Mouse (Mus musculus) small intestine, adult 2 months (tissue): ENCODE measurements around the gene P2rx7. TPM values are rescaled to one million over a fixed set of nuclear protein-coding genes. Genes with fewer than 3 reads are reported as not detected.

ENCODE experiments used
- H3K27ac ChIP-seq: fragments of 200-500 bp; 2 replicates; pipeline ENCODE4 v1.5.1; 2012; ENCODE audit warnings: low read depth, low read length, control low read depth, inconsistent platforms; ENCODE audit not compliant: insufficient read depth
- H3K27me3 ChIP-seq: fragments of 200-500 bp; 2 replicates; pipeline ENCODE4 v1.6.1; 2012; ENCODE audit warnings: mild to moderate bottlenecking, moderate library complexity, low read length, inconsistent platforms; ENCODE audit not compliant: control insufficient read depth, insufficient read depth
- H3K36me3 ChIP-seq: fragments of 200-500 bp; 2 replicates; pipeline ENCODE4 v1.6.1; 2012; ENCODE audit warnings: mild to moderate bottlenecking, low read length, control low read depth, inconsistent platforms; ENCODE audit not compliant: control insufficient read depth, insufficient read depth
- H3K4me1 ChIP-seq: fragments of 200-500 bp; 2 replicates; pipeline ENCODE4 v1.6.1; 2012; ENCODE audit warnings: low read length, inconsistent platforms, mixed read lengths; ENCODE audit not compliant: control insufficient read depth, insufficient read depth, insufficient read length
- H3K4me3 ChIP-seq: fragments of 200-500 bp; 2 replicates; pipeline ENCODE4 v1.5.1; 2012; ENCODE audit warnings: low read depth, mild to moderate bottlenecking, control low read depth, inconsistent platforms, low read length, moderate library complexity
- CTCF ChIP-seq: fragments of 200-500 bp; IDR thresholded peaks from 2 replicates; pipeline ENCODE4 v1.5.1; 2012; ENCODE audit warnings: low read depth, mild to moderate bottlenecking, control low read depth, inconsistent platforms, low read length, moderate library complexity, mixed read lengths; ENCODE audit not compliant: insufficient replicate concordance, insufficient read length; ENCODE audit errors: extremely low read depth
- POLR2A ChIP-seq: fragments of 200-500 bp; IDR thresholded peaks from 2 replicates; pipeline ENCODE4 v1.6.1; 2012; ENCODE audit warnings: low read depth, mild to moderate bottlenecking, control low read depth, inconsistent platforms, low read length, moderate library complexity
- WGBS: fragments of 180-500 bp; shearing (Covaris S2); methylation state at CpG from one replicate; pipeline ENCODE4 v1.1.7; 2018; 5-methylcytosine and 5-hydroxymethylcytosine counted together
- polyA plus RNA-seq: library from polyadenylated mRNA; depleted of rRNA; stranded (reverse); fragments of >200 nt; gene quantifications from 2 replicates; pipeline ENCODE4 v1.2.3, GENCODE M21; 2012

P2rx7 gene
- polyA plus RNA-seq, 1 experiment, result 24.3 TPM

- H3K36me3 ChIP-seq, result no peaks in the 10 kb centered on the region
- TF ChIP-seq POLR2A, result no peak
- TF ChIP-seq CTCF, result no peak
- peaks cover 16% of the 10 kb centered on the region for H3K4me1 ChIP-seq
- 0 out of 2 replicates have a peak overlapping the region, but pooled peaks have one; percentile 48 for H3K27ac ChIP-seq
- no peak overlapping the region for H3K4me3 ChIP-seq
- no peaks in the 10 kb centered on the region for H3K27me3 ChIP-seq
- WGBS, result 65% methylated on average over 6 of the region's 6 CpGs
Observed at GRCm38 (mm10) chr5:122702156-122702555, 58.4 kb downstream of the P2rx7 start.

- no peaks in the 10 kb centered on the region for H3K27me3 ChIP-seq
- no peaks in the 10 kb centered on the region for H3K36me3 ChIP-seq
- whole genome bisulfite sequencing, result 91% methylated on average over 2 of the region's 2 CpGs
- no peak overlapping the region for H3K27ac ChIP-seq
- no peak for TF ChIP-seq CTCF
- no peak for TF ChIP-seq POLR2A
- peaks cover 16% of the 10 kb centered on the region for H3K4me1 ChIP-seq
- no peak overlapping the region for H3K4me3 ChIP-seq
Observed at GRCm38 (mm10) chr5:122703574-122703973, 59.9 kb downstream of the P2rx7 start.

GRCm38 (mm10) chr5:122704571-122704970 is 60.9 kb downstream of the P2rx7 start:
- H3K36me3 ChIP-seq, result no peaks in the 10 kb centered on the region
- WGBS, result 56% methylated on average over 4 of the region's 4 CpGs
- TF ChIP-seq POLR2A, result no peak
- no peak for TF ChIP-seq CTCF
- H3K27ac ChIP-seq, result no peak overlapping the region
- no peak overlapping the region for H3K4me3 ChIP-seq
- no peaks in the 10 kb centered on the region for H3K27me3 ChIP-seq
- H3K4me1 ChIP-seq, result peaks cover 8% of the 10 kb centered on the region; the same call in 1 of the 2 replicates

DNA sequence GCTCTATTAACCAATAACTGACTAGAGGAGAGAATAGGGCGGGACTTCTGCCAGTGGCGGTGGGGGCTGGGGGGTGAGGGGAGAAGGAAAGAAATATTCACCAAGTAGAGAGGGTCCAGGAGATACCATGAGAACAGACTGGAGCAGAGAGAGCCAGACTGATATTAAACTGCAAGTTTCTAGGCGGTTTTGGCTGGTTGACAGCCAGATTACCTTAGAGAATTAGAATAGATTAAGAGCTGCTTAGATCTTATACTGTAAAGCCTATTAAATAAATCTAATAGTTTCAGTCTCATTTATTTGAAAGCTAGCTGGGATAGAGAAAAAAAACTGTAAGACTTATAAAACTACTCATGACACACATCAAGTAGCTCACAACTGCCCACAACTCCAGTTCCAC is 61.5 kb downstream of the P2rx7 start:
- Histone ChIP-seq H3K4me3 (no peak overlapping the region), H3K36me3 (no peaks in the 10 kb centered on the region), H3K4me1 (peaks cover 8% of the 10 kb centered on the region; the same call in 1 of the 2 replicates), H3K27ac (no peak overlapping the region), H3K27me3 (no peaks in the 10 kb centered on the region)
- TF ChIP-seq POLR2A, result no peak
- TF ChIP-seq CTCF, result no peak
- 68% methylated on average over 3 of the region's 3 CpGs for WGBS

DNA sequence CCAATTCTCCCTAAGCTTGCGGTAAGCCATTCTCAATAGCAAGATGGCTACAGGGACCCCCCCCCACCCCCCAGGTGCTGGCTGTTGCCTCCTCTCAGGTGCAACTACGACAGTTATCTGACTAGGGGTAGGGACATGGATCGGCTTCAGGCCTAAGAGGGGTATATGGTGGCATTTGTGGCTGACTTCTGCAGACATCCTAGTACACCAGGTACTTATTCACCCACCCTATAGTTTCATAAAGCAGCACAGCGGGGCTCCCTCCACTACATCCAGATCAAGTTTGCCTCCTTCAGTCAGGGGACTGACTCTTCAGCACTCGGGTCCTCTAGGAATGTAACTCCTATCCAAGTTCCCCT is 63.2 kb downstream of the P2rx7 start:
- Histone ChIP-seq H3K27ac (peak overlapping the region; percentile 67), H3K36me3 (no peaks in the 10 kb centered on the region), H3K27me3 (no peaks in the 10 kb centered on the region), H3K4me3 (peak overlapping the region; percentile 66), H3K4me1 (peaks cover 4% of the 10 kb centered on the region; the same call in 1 of the 2 replicates)
- TF ChIP-seq POLR2A, result no peak
- no peak for TF ChIP-seq CTCF
- 34% methylated on average over 5 of the region's 5 CpGs for WGBS

DNA sequence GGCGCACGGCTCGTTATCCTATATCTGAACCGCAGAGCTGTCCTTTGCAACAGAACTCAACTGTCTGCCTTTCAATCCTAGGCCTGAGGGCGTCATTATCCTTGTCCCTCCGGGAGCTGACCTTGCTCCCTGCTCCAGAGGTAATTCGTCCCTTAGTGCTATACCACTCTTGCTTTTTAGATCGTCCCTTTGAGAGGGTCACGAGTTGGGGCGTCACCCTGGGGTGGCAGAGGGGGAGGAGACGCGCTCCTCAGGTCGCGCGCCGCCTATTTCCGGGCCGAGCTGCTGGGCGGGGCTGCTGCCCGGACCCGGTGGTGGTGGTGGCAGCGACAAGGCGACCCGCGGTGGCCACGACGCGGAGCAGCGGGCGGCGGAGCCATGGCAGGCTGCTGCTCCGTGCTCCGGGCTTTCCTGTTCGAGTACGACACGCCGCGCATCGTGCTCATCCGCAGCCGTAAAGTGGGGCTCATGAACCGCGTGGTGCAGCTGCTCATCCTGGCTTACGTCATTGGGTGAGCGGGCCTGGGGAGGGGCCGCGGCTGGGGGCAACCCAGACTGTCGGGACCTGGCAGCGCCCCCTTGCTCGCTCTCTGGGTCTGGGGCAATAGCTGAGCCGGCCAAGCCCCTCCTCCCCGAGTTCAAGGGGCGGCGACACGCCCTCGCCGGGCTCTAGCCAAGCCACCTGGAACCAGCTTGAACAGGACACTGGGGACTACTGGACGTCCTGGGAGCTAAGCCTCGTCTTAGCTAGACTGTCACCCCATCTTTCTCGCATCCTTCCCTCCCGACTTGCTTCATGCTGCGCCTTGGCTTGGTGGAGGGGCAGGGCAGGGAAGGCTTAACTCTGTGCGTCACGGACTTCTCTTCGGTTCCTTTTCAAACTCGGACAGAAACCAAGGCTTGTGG is 63.8 kb downstream of the P2rx7 start, which contains the start of gene P2rx4:
P2rx4 (plus strand) TSS at position 269 of the 906 bp plus-strand sequence.
- H3K27ac ChIP-seq, result peak within 1 kb of the TSS; percentile 67
- peaks cover 4% of the 10 kb centered on the region; the same call in 1 of the 2 replicates for H3K4me1 ChIP-seq
- 1% methylated on average over 66 of the region's 66 CpGs for WGBS
- 0 out of 2 replicates have a peak, but pooled peaks have one; percentile 5 for TF ChIP-seq CTCF
- TF ChIP-seq POLR2A, result peak; percentile 68
- no peaks in the 10 kb centered on the region for H3K27me3 ChIP-seq
- H3K4me3 ChIP-seq, result peak within 1 kb of the TSS; percentile 66
- no peaks in the 10 kb centered on the region for H3K36me3 ChIP-seq

- no peaks in the 10 kb centered on the region for H3K36me3 ChIP-seq
- 0 out of 2 replicates have a peak overlapping the region, but pooled peaks have one; percentile 67 for H3K27ac ChIP-seq
- no peaks in the 10 kb centered on the region for H3K27me3 ChIP-seq
- no peak overlapping the region for H3K4me3 ChIP-seq
- TF ChIP-seq POLR2A, result no peak
- TF ChIP-seq CTCF, result no peak
- 87% methylated on average over 6 of the region's 6 CpGs for WGBS
- peaks cover 4% of the 10 kb centered on the region; the same call in 1 of the 2 replicates for H3K4me1 ChIP-seq
Observed at GRCm38 (mm10) chr5:122708819-122709218, 65.1 kb downstream of the P2rx7 start.
